Mouse (Mus musculus): Measurements from ENCODE around the gene Gm20388.

Gm20388 gene

GRCm38 (mm10) chr8:122190349-122191053, 2279.9 kb downstream of the Gm20388 start:
- DNase-seq (ENCODE audit: low spot score): no peak

- DNase-seq (ENCODE audit: low spot score): no peak
Measured at GRCm38 (mm10) chr8:122191054-122191376, 2280.4 kb downstream of the Gm20388 start.

- no peak for DNase-seq (ENCODE audit: low spot score)
Measured at GRCm38 (mm10) chr8:122192771-122193170, 2282.1 kb downstream of the Gm20388 start.

- DNase-seq (ENCODE audit: low spot score): no peak
Measured at GRCm38 (mm10) chr8:122193521-122193920, 2282.9 kb downstream of the Gm20388 start.

- no peak for DNase-seq (ENCODE audit: low spot score)
Measured at GRCm38 (mm10) chr8:122194396-122194795, 2283.8 kb downstream of the Gm20388 start.

GRCm38 (mm10) chr8:122197342-122197741, 2286.7 kb downstream of the Gm20388 start:
- DNase-seq (ENCODE audit: low spot score): no peak

GRCm38 (mm10) chr8:122198378-122199025, 2287.9 kb downstream of the Gm20388 start:
- no peak for DNase-seq (ENCODE audit: low spot score)

GRCm38 (mm10) chr8:122199191-122199590, 2288.6 kb downstream of the Gm20388 start:
- no peak for DNase-seq (ENCODE audit: low spot score)

- DNase-seq (ENCODE audit: low spot score): no peak
Measured at GRCm38 (mm10) chr8:122199841-122200240, 2289.2 kb downstream of the Gm20388 start.

- DNase-seq (ENCODE audit: low spot score): no peak
Measured at GRCm38 (mm10) chr8:122211591-122211990, 2300.9 kb downstream of the Gm20388 start.

GRCm38 (mm10) chr8:122215630-122216029, 2305.0 kb downstream of the Gm20388 start:
- DNase-seq (ENCODE audit: low spot score): no peak

GRCm38 (mm10) chr8:122216433-122216832, 2305.8 kb downstream of the Gm20388 start:
- no peak for DNase-seq (ENCODE audit: low spot score)

GRCm38 (mm10) chr8:122217456-122218177, 2307.0 kb downstream of the Gm20388 start:
- no peak for DNase-seq (ENCODE audit: low spot score)

GRCm38 (mm10) chr8:122223976-122224649, 2313.5 kb downstream of the Gm20388 start:
- no peak for DNase-seq (ENCODE audit: low spot score)

- DNase-seq (ENCODE audit: low spot score): no peak
Measured at GRCm38 (mm10) chr8:122224650-122225022, 2314.0 kb downstream of the Gm20388 start.

GRCm38 (mm10) chr8:122225446-122225845, 2314.8 kb downstream of the Gm20388 start:
- DNase-seq (ENCODE audit: low spot score): no peak

GRCm38 (mm10) chr8:122227345-122227744, 2316.7 kb downstream of the Gm20388 start:
- no peak for DNase-seq (ENCODE audit: low spot score)

- DNase-seq (ENCODE audit: low spot score): no peak
Measured at GRCm38 (mm10) chr8:122228792-122229575, 2318.3 kb downstream of the Gm20388 start.

- DNase-seq (ENCODE audit: low spot score): no peak
Measured at GRCm38 (mm10) chr8:122229819-122230711, 2319.4 kb downstream of the Gm20388 start.

- DNase-seq (ENCODE audit: low spot score): peak; percentile 87
Measured at GRCm38 (mm10) chr8:122230712-122231337, 2320.2 kb downstream of the Gm20388 start.

Measured in retina, embryonic 14.5 days (tissue).